Mouse (Mus musculus): ENCODE results near the gene 4933425L06Rik. TPM values are rescaled to one million over a fixed set of nuclear protein-coding genes. Genes with fewer than 3 reads are reported as not detected.

The 4933425L06Rik gene
- polyA plus RNA-seq, 1 experiment from 2014 or later: not detected

DNA sequence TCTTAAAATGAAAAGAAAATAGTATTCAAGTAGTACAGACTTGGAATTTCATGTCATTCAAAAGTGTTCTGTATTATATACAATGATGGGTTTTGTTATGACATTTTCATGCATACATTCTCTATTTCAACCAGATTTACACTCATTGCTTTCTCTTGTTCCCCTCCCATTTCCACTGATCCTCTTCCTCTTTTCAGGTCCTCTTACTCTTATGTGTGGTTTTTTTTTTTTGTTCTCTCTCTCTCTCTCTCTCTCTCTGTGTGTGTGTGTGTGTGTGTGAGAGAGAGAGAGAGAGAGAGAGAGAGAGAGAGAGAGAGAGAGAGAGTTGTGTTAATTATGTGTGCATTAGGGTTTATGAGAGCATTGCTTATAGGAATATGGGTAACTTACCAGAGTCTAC is 15.8 kb upstream of the 4933425L06Rik start:
- no peak for ATAC-seq (replicated peaks; ENCODE audit: insufficient number of reproducible peaks, insufficient read depth, low FRiP score, low read depth)

DNA sequence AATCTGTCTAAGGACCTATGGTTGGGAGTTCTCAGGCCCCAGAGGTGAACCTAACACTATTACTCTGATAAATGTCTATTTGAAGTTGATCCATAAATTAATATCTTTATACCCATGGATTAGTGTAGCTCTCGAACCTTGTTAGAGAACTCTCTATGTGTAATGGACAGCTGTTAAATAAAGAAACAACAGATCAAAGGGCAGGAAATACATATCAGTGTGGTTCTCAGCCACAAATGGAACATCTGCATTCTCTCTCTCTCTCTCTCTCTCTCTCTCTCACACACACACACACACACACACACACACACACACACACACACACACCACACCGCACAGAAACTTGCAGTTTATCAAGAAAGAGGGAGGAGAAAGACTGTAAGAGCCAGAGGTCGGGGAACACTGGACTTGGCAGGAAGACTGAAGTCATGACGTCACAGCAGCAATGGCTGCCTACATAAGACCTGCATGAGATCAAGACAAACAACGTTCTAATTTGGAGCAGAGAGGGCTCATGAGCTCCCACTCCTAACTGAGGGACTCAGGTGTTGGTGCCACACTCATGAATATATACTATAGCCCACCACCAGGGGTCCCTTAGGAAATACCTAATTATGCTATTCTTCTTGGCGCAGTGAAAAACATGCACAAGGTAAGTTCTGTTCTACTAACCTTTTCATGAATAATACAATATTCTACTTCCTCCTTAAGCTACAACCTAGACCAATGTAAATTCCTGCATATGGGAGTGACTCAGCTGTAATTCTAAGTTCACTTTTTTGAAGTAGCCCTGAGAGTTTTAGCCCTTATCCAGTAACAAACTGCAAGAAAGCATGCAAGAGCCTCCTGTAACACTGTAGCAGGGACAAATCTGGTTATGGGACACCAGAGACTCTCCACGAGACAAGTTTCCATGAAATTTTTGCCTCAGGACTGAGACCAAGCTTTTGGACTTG is 14.8 kb upstream of the 4933425L06Rik start:
- 53% methylated on average over 7 of the region's 7 CpGs for WGBS

More for the DNA sequence above, 15.8 kb upstream of the 4933425L06Rik start:
- Histone ChIP-seq H3K27me3 (no peaks in the 10 kb centered on the region), H3K36me3 (no peaks in the 10 kb centered on the region), H3K27ac (no peak overlapping the region), H3K4me3 (no peak overlapping the region), H3K4me1 (replicated peaks) (no peaks in the 10 kb centered on the region), H3K9ac (no peak overlapping the region), H3K4me2 (no peak overlapping the region), H3K9me3 (replicated peaks) (no peaks in the 10 kb centered on the region)

DNA sequence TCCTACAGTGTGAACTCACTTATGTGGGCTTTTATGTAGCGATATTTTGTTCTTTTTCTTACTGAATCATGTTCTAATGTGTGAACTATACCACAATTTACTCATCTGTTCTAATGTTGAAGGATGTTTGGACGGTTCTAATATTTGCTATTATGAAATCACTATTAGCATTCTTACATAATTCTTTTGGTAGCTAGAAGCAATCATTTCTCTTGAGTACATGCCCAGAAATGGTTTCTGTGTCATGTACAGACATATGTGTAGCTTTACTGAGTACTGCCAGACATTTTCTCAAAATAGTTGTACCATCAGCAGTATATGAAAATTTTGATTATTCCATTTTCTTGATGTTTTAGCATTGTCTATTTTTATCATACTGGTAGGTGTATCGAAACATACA is 7.4 kb downstream of the 4933425L06Rik start:
- H3K27ac ChIP-seq: no peak overlapping the region
- H3K4me2 ChIP-seq: no peak overlapping the region
- no peaks in the 10 kb centered on the region for H3K9me3 ChIP-seq (replicated peaks)
- H3K27me3 ChIP-seq: no peaks in the 10 kb centered on the region
- H3K9ac ChIP-seq: no peak overlapping the region
- H3K4me3 ChIP-seq: no peak overlapping the region
- no peak for ATAC-seq (replicated peaks; ENCODE audit: insufficient number of reproducible peaks, insufficient read depth, low FRiP score, low read depth)
- no peaks in the 10 kb centered on the region for H3K4me1 ChIP-seq (replicated peaks)
- WGBS: 85% methylated on average over 3 of the region's 3 CpGs
- no peaks in the 10 kb centered on the region for H3K36me3 ChIP-seq

More for the DNA sequence above, 14.8 kb upstream of the 4933425L06Rik start:
- no peak for ATAC-seq (replicated peaks; ENCODE audit: insufficient number of reproducible peaks, insufficient read depth, low FRiP score, low read depth)
- Histone ChIP-seq H3K4me1 (replicated peaks) (no peaks in the 10 kb centered on the region), H3K9me3 (replicated peaks) (no peaks in the 10 kb centered on the region), H3K36me3 (no peaks in the 10 kb centered on the region), H3K4me2 (no peak overlapping the region), H3K9ac (no peak overlapping the region), H3K27ac (no peak overlapping the region), H3K4me3 (no peak overlapping the region), H3K27me3 (no peaks in the 10 kb centered on the region)

DNA sequence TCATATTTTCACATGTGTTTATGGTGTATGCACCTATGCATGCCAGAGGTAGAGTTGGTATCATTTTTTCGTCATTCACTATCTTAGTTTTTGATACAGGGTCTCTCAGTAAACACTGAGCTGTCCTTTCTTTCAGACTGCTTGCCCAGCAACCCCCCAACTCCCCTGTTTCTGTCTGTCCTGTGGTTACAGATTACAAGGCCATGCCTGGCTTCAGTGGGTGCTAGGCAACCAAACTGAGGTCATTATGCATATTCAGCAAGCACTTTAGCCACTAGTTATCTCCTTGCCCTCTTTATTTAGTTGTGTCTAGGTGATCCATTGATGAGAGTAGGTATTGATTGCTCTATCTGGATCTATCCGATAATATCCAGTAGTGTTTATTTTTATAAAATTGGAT is 14.4 kb downstream of the 4933425L06Rik start:
- no peaks in the 10 kb centered on the region for H3K36me3 ChIP-seq
- no peak overlapping the region for H3K9ac ChIP-seq
- no peak overlapping the region for H3K27ac ChIP-seq
- H3K27me3 ChIP-seq: no peaks in the 10 kb centered on the region
- no peaks in the 10 kb centered on the region for H3K9me3 ChIP-seq (replicated peaks)
- 70% methylated on average over 2 of the region's 2 CpGs for WGBS
- no peak overlapping the region for H3K4me2 ChIP-seq
- H3K4me3 ChIP-seq: no peak overlapping the region
- H3K4me1 ChIP-seq (replicated peaks): no peaks in the 10 kb centered on the region
- ATAC-seq (replicated peaks; ENCODE audit: insufficient number of reproducible peaks, insufficient read depth, low FRiP score, low read depth): no peak

DNA sequence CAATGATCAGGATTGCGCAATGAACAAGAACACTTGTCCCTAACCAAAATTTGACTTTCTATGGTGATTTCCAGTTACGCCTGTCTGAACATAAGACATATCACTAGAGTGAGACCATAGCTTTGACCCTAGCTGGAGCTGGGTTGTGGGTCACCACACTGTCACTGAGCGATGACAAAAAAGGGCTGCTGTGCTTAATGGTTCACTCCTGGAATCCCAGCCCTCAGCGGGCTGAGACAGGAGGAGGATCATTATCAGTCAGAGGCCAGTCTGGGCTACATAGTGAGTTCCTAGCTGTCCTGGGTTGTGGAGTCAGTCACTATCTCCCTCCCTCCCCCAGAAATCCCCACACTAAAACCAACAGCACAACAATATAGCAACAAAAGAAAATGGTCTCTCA is 18.8 kb downstream of the 4933425L06Rik start:
- Histone ChIP-seq H3K27me3 (no peaks in the 10 kb centered on the region), H3K4me1 (replicated peaks) (no peaks in the 10 kb centered on the region), H3K4me3 (no peak overlapping the region), H3K9ac (no peak overlapping the region), H3K9me3 (replicated peaks) (no peaks in the 10 kb centered on the region), H3K27ac (no peak overlapping the region), H3K36me3 (no peaks in the 10 kb centered on the region), H3K4me2 (no peak overlapping the region)
- ATAC-seq (replicated peaks; ENCODE audit: insufficient number of reproducible peaks, insufficient read depth, low FRiP score, low read depth): no peak
- 71% methylated on average over 4 of the region's 4 CpGs for WGBS

DNA sequence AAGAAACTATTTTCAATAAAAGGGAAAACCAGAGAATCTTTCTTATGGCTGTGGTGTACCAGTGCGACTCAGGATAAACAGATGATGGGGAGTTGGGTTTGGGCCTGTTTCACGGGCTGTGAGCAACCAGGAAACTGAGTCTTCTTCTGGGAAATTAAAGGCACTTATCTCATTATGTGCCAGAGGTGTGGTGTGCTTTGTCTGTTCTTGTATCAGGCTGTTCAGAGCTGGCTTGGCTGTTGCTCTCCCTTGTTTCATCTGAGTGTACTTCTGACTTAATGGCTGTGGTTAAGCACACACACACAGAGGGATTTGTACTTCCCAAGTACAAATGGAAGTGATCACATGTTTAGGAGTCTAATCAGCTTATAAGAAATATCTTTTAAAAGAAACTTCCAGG is 22.5 kb downstream of the 4933425L06Rik start:
- Histone ChIP-seq H3K27me3 (no peaks in the 10 kb centered on the region), H3K4me2 (no peak overlapping the region), H3K9me3 (replicated peaks) (no peaks in the 10 kb centered on the region), H3K27ac (no peak overlapping the region), H3K36me3 (no peaks in the 10 kb centered on the region), H3K4me3 (no peak overlapping the region), H3K9ac (no peak overlapping the region), H3K4me1 (replicated peaks) (no peaks in the 10 kb centered on the region)
- 72% methylated on average over 2 of the region's 2 CpGs for WGBS
- ATAC-seq (replicated peaks; ENCODE audit: insufficient number of reproducible peaks, insufficient read depth, low FRiP score, low read depth): no peak

DNA sequence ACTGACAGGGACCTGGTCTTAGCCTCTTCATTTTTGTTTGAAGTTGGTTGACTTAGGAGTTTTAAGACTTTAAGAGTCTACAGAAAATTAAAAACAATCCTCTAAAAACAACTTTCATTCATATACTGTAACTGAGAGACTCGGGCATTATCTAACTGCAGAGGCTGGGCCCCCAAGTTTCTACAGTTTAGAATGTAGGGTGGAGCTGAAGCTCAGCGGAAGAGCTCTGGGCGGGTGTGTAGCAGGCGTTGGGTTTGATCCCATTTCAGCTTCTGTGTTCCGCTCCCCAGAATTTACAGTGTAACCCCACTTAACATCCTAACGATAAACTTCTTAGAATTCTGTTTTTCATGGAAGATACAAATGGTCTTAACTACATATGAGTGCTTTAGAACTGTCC is 29.7 kb downstream of the 4933425L06Rik start:
- WGBS: 83% methylated on average over 6 of the region's 6 CpGs
- H3K27ac ChIP-seq: no peak overlapping the region
- no peaks in the 10 kb centered on the region for H3K36me3 ChIP-seq
- no peaks in the 10 kb centered on the region for H3K4me1 ChIP-seq (replicated peaks)
- no peaks in the 10 kb centered on the region for H3K27me3 ChIP-seq
- H3K9me3 ChIP-seq (replicated peaks): no peaks in the 10 kb centered on the region
- H3K9ac ChIP-seq: no peak overlapping the region
- no peak for ATAC-seq (replicated peaks; ENCODE audit: insufficient number of reproducible peaks, insufficient read depth, low FRiP score, low read depth)
- H3K4me3 ChIP-seq: no peak overlapping the region
- H3K4me2 ChIP-seq: no peak overlapping the region

DNA sequence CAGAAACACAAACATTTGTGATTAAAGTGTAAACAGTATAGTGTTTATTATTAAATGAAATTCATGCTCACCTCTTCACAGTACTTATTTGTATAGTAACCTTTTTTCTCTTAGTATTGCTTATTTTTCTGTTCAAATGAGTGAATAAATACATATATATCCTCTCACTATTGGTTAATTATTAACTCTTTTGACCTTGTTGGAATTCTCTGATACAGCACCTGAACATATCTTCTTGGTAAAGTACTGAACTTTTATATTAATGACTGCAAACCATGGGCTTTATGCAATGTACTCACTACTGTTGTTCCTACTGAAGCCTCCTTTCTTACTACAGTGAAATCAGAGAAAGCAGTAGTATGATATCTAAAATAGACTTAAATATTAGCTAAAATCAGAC is 39.7 kb downstream of the 4933425L06Rik start:
- no peak overlapping the region for H3K9ac ChIP-seq
- no peak overlapping the region for H3K27ac ChIP-seq
- no peak overlapping the region for H3K4me3 ChIP-seq
- H3K36me3 ChIP-seq: no peaks in the 10 kb centered on the region
- H3K9me3 ChIP-seq (replicated peaks): no peaks in the 10 kb centered on the region
- H3K4me2 ChIP-seq: no peak overlapping the region
- H3K4me1 ChIP-seq (replicated peaks): no peaks in the 10 kb centered on the region
- ATAC-seq (replicated peaks; ENCODE audit: insufficient number of reproducible peaks, insufficient read depth, low FRiP score, low read depth): no peak
- H3K27me3 ChIP-seq: no peaks in the 10 kb centered on the region

DNA sequence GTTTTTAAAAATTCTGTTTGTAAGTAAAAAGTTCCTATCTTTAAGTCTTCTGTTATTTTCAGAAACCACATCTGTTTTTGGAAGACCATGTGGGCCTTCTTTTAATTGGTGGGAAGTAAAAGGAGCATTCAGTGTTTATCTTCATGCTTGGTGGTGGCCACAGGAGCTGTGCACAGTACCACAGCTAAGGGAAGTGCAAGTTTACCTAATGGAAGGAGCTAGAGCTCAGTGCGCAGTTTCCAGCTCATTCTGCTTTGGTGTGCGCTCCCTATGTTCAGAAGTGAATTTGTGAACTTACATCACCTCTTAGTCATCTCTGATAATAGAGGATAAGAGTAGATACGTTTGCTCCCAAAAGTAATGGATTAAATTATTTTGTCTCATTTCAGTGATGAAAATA is 40.2 kb downstream of the 4933425L06Rik start:
- 80% methylated on average over 3 of the region's 3 CpGs for WGBS
- H3K4me2 ChIP-seq: no peak overlapping the region
- no peak overlapping the region for H3K9ac ChIP-seq
- no peak overlapping the region for H3K27ac ChIP-seq
- H3K36me3 ChIP-seq: no peaks in the 10 kb centered on the region
- no peaks in the 10 kb centered on the region for H3K9me3 ChIP-seq (replicated peaks)
- ATAC-seq (replicated peaks; ENCODE audit: insufficient number of reproducible peaks, insufficient read depth, low FRiP score, low read depth): no peak
- H3K27me3 ChIP-seq: no peaks in the 10 kb centered on the region
- no peaks in the 10 kb centered on the region for H3K4me1 ChIP-seq (replicated peaks)
- no peak overlapping the region for H3K4me3 ChIP-seq

DNA sequence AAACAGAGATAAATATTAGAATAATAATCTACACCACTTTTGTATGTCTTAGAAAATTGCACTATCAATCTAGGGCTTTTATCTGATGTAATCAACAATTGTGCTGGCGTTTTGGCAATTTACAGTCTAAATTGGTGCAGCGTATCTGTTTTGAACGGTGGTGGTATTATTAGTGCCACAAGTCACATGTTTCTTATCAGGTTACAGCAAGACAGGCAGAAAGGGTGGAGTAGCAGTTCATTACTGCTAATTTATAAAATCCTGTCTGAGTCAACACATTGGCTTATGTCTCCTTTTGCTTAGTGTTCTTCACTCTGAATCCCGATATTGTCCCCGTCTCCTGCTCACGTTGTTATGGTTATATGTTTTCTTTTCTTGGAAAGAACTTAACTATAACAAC is 48.2 kb downstream of the 4933425L06Rik start:
- no peak overlapping the region for H3K9ac ChIP-seq
- H3K4me1 ChIP-seq (replicated peaks): peaks cover 4% of the 10 kb centered on the region; the same call in 1 of the 2 replicates
- no peaks in the 10 kb centered on the region for H3K27me3 ChIP-seq
- H3K36me3 ChIP-seq: no peaks in the 10 kb centered on the region
- no peak overlapping the region for H3K27ac ChIP-seq
- H3K4me3 ChIP-seq: no peak overlapping the region
- WGBS: 66% methylated on average over 6 of the region's 6 CpGs
- ATAC-seq (replicated peaks; ENCODE audit: insufficient number of reproducible peaks, insufficient read depth, low FRiP score, low read depth): no peak
- H3K4me2 ChIP-seq: no peak overlapping the region
- H3K9me3 ChIP-seq (replicated peaks): no peaks in the 10 kb centered on the region

DNA sequence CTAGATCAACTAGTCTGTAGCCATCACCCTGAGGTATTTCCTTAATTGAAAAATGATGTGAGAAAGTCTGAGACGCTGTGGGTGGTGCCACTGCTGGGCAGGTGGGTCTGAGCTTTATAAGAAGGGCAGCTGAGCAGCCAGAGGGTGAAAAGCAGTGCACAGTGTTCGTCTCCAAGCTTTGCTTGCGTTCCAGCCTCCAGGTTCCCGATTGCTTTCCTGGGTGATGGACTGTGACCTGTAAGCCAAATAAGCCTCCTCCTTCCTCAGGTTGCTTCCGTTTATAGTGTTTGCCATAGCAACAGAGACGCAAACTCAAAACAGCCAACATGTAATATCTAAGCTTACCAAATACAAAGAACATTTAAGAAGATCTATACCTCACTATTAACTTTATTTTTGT is 50.4 kb downstream of the 4933425L06Rik start:
- no peak overlapping the region for H3K27ac ChIP-seq
- no peaks in the 10 kb centered on the region for H3K9me3 ChIP-seq (replicated peaks)
- 76% methylated on average over 6 of the region's 6 CpGs for WGBS
- H3K9ac ChIP-seq: no peak overlapping the region
- no peak overlapping the region for H3K4me2 ChIP-seq
- ATAC-seq (replicated peaks; ENCODE audit: insufficient number of reproducible peaks, insufficient read depth, low FRiP score, low read depth): no peak
- H3K4me1 ChIP-seq (replicated peaks): peaks cover 4% of the 10 kb centered on the region; the same call in 1 of the 2 replicates
- no peaks in the 10 kb centered on the region for H3K36me3 ChIP-seq
- H3K27me3 ChIP-seq: no peaks in the 10 kb centered on the region
- H3K4me3 ChIP-seq: no peak overlapping the region

DNA sequence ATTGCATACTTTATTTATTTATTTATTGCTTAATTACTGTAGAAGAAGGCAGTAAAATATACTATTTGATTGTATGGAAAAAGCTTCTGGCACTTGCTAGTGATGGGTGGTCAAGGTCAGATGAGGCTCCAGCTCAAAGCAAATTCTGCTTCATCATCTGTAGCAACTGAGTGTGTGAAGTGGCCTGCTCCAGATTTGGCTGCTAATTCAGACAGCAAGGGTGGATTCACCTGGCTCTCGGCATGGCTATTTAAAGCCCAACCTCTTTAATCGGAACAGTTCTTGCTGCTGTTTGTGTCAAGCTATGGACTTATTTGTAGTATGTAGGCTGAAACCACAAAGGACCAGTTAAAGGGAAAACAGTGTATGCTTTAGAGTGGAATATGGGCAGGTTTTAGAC is 50.9 kb downstream of the 4933425L06Rik start:
- no peak overlapping the region for H3K27ac ChIP-seq
- no peak for ATAC-seq (replicated peaks; ENCODE audit: insufficient number of reproducible peaks, insufficient read depth, low FRiP score, low read depth)
- H3K9ac ChIP-seq: no peak overlapping the region
- no peaks in the 10 kb centered on the region for H3K27me3 ChIP-seq
- no peaks in the 10 kb centered on the region for H3K36me3 ChIP-seq
- H3K4me3 ChIP-seq: no peak overlapping the region
- H3K9me3 ChIP-seq (replicated peaks): no peaks in the 10 kb centered on the region
- peaks cover 4% of the 10 kb centered on the region; the same call in 1 of the 2 replicates for H3K4me1 ChIP-seq (replicated peaks)
- 49% methylated on average over 2 of the region's 2 CpGs for WGBS
- no peak overlapping the region for H3K4me2 ChIP-seq
